In genomic region chr3:35482296-35482695, GRCm38 (mm10) we compare ENCODE assay signal across 8 mouse cellular contexts.
DNase-seq lines count a peak whose midpoint lies in the region; ATAC-seq lines count a peak whose summit lies in the region.

No protein-coding gene starts in this region.

- no peak overlapping the region for H3K9ac ChIP-seq in heart, embryonic 16.5 days (ENCODE audit: low read length)
- H3K9ac ChIP-seq in midbrain, embryonic 12.5 days (replicated peaks), result no peak overlapping the region; the same call in 1 of the 2 replicates

- H3K9me3 ChIP-seq in heart, embryonic 16.5 days (replicated peaks; ENCODE audit: control insufficient read depth, low read length), result no peaks in the 10 kb centered on the region
- H3K9me3 ChIP-seq in midbrain, embryonic 12.5 days, result no peaks in the 10 kb centered on the region

- peak; percentile 26 for DNase-seq in gastrocnemius, adult 18-20 months (ENCODE audit: low spot score)
- DNase-seq in gastrocnemius, postnatal 36 days, result no peak
- DNase-seq in adipocyte (ENCODE audit: low spot score), result peak; percentile 72
- peak; percentile 57 for DNase-seq in embryo, embryonic 11.5 days (ENCODE audit: low read depth, low spot score)
- DNase-seq in layer of hippocampus, postnatal 14 days (ENCODE audit: low spot score in 2 of 2), result peak; percentile 60 to 89
- DNase-seq in telencephalon, adult 2 months (ENCODE audit: low read depth, low spot score), result peak; percentile 78

- no peaks in the 10 kb centered on the region for H3K36me3 ChIP-seq in heart, embryonic 16.5 days (ENCODE audit: control insufficient read depth, insufficient read depth)
- no peaks in the 10 kb centered on the region for H3K36me3 ChIP-seq in midbrain, embryonic 12.5 days

- WGBS in heart, embryonic 16.5 days, result 3% methylated on average over 6 of the region's 6 CpGs
- under 1% methylated on average over 6 of the region's 6 CpGs for WGBS in midbrain, embryonic 12.5 days

- H3K27me3 ChIP-seq in heart, embryonic 16.5 days (ENCODE audit: control insufficient read depth, insufficient read depth, low read length), result peaks cover 6% of the 10 kb centered on the region; the same call in 1 of the 2 replicates
- H3K27me3 ChIP-seq in midbrain, embryonic 12.5 days, result no peaks in the 10 kb centered on the region

- intact Hi-C loops in gastrocnemius, postnatal 36 days (cut with DNase I), result no loop called here

- peak overlapping the region; percentile 34 for H3K4me3 ChIP-seq in heart, embryonic 16.5 days (ENCODE audit: low read length)
- 0 out of 2 replicates have a peak overlapping the region, but pooled peaks have one; percentile 13 for H3K4me3 ChIP-seq in midbrain, embryonic 12.5 days

- ATAC-seq in heart, embryonic 16.5 days (replicated peaks; ENCODE audit: extremely low read depth, insufficient read depth, low FRiP score), result no peak
- ATAC-seq in midbrain, embryonic 12.5 days (ENCODE audit: low FRiP score, low read depth), result peak; percentile 64

- peaks cover 8% of the 10 kb centered on the region for H3K4me1 ChIP-seq in heart, embryonic 16.5 days (ENCODE audit: control insufficient read depth, insufficient read depth, low read length)
- H3K4me1 ChIP-seq in midbrain, embryonic 12.5 days, result peaks cover 21% of the 10 kb centered on the region

- no peak overlapping the region for H3K27ac ChIP-seq in heart, embryonic 16.5 days (ENCODE audit: low read length)
- no peak overlapping the region for H3K27ac ChIP-seq in midbrain, embryonic 12.5 days (replicated peaks)

- peak overlapping the region; percentile 53 for H3K4me2 ChIP-seq in heart, embryonic 16.5 days (ENCODE audit: low read depth, low read length)
- peak overlapping the region; percentile 47 for H3K4me2 ChIP-seq in midbrain, embryonic 12.5 days (replicated peaks)

Comparison
In these comparisons a context has a peak if more than half of its experiments do, and no peak if none do; other contexts are left out.
1. DNase-seq: peak in gastrocnemius, adult 18-20 months (single experiment), adipocyte (single experiment), embryo, embryonic 11.5 days (single experiment), layer of hippocampus, postnatal 14 days (2 of 2) and telencephalon, adult 2 months (single experiment); none in gastrocnemius, postnatal 36 days (0 of 2).